12 mouse cellular contexts compared by ENCODE assay signal in genomic region chr9:66584176-66584575, GRCm38 (mm10).
"Had no signal": no experiment of that assay in that cellular context is flagged by ENCODE, and none has a peak within 500 bp of the region (broad histone marks: within the 10 kb centered on the region; RNA-seq: fewer than 3 reads in every experiment).

No protein-coding gene starts in this region.

- DNase-seq: kidney, postnatal 25 days; layer of hippocampus, postnatal 36 days; lung, adult 18-20 months; lung, postnatal 10 days; lung, postnatal 36 days; retina, postnatal 1 day; right cerebral cortex, postnatal 25 days; spleen, adult 18-20 months; thymus, postnatal 36 days had no signal

- ATAC-seq: liver, embryonic 12.5 days; midbrain, embryonic 13.5 days; midbrain, embryonic 16.5 days had no signal
